Mouse (Mus musculus): Measurements from ENCODE around the gene Rnf13.

DNA sequence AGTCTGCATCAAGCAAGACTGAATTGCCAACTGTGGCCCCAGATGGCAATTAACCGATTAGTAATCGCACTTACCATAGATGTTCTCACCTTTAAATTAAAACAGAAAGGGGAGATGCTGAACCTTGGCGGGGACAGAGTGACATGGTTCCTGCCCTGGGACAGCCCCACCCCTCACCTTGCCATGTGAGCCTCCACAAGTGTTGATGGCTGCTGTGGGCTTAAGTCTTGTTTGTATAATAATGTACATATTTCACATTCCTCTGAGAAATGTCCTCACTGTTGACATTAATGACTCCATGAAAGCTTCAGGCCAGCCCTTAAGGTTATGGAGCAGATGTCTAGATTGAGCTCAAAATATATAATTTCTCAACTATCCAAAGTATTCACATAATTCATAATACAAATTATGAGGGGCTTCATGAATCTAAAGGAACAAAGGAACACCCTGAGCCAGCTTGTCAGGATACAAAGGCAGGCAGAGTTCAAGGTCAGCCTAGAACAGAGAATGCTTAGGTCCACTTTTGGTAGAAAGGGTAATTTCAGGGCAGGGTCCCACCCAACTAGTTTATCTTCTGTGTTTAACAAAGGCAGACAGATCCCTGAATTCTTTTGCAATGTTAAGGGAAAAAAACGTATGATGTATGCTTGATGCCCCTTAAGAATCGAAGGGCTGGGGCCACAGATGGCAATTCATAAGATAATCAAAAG is 3.5 kb upstream of the Rnf13 start:
- TF ChIP-seq CTCF (IDR thresholded peaks at IDR 0.05; ENCODE audit: borderline replicate concordance, control insufficient read depth, extremely low read depth, insufficient read depth, low read length, poor library complexity), result no peak
- no peak for TF ChIP-seq POLR2A (IDR thresholded peaks at IDR 0.05; ENCODE audit: control insufficient read depth, extremely low read depth, insufficient read depth, low read length, poor library complexity)
